Mouse (Mus musculus) kidney, postnatal 14 days (tissue): ENCODE measurements around the gene Rarres1.

Experiments
- DNase-seq: peaks from one replicate; pipeline ENCODE4 v3.0.0; 2022; ENCODE audit warnings: mixed read lengths

The Rarres1 gene

DNA sequence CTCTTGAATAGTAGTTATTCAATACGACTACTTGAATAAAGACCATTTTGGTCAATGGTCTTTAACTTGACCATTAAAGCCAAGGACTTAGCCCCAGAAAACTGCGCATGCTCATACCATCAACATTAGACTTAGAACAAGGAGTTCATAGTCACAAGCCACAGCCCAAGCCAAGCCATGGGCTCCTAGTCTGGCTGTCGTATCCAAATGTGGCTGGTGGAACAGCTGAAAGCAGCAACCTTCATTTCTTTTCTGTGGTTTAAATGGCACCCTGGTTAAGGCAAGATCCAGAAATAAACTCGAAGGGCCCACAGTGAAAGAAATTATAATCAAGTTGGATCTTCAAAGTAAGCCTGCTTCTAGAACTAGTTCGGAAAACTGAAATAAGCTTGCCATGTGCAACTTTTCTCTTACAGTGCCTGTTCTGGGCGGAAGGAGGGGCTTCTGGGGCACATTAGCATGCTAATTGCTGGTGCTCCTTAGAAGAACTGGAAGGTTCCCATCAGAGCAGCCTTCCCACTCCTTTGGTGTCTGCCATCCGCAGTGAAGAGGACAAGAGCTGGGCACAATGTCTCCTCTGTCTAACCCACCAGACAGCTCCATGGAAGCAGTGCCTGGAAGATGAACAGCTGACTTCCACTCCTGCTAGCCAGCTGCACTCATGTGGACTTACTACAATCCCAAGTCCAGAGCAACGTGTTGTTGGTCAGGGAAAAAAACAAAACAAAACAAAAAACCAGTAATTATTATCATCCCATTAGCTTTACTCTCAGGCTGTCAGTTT lies 23.0 kb downstream of the Rarres1 start:
- DNase-seq: no peak

GRCm38 (mm10) chr3:67490156-67490555 lies 25.2 kb downstream of the Rarres1 start:
- no peak for DNase-seq

DNA sequence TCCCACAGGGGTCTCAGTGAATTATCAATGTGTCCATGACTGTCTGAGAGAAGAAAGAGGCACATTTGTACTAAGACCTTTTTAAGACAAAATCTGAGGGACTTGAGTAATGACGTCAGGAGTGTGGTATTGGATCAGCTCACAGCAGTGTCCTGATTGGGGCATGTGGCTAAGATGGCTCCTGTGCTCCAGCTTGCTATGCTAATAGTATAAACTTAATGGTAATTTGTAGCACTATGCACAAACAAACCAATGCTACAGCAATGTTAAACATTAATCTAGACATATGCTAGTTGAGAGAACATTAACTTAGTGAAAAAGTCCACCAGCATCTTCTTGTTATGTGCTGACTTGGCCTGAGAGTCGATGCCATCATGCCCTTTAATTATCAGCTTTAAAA lies 30.1 kb downstream of the Rarres1 start:
- DNase-seq: no peak

- no peak for DNase-seq
These were observed 32.9 kb downstream of the Rarres1 start for GRCm38 (mm10) chr3:67482400-67482799.

GRCm38 (mm10) chr3:67479806-67480205 lies 35.5 kb downstream of the Rarres1 start:
- no peak for DNase-seq

DNA sequence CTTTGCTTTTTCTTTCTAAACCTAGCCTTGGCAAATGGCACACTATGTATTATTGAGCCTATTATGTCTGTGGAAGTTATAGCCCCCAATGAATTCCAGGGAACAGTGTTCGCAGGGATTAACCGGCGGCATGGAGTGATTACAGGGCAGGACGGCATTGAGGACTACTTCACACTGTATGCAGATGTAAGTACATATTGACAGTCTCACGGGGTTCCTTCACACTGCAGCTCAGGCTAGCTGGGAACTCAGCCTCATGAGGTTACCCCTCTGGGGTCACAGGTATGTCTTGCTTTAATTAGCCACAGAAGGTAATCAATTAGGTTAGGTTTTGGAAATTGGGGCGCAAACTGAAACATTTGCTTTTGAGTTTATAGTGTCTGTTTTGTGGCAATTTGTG lies 41.9 kb downstream of the Rarres1 start:
- DNase-seq: no peak

DNA sequence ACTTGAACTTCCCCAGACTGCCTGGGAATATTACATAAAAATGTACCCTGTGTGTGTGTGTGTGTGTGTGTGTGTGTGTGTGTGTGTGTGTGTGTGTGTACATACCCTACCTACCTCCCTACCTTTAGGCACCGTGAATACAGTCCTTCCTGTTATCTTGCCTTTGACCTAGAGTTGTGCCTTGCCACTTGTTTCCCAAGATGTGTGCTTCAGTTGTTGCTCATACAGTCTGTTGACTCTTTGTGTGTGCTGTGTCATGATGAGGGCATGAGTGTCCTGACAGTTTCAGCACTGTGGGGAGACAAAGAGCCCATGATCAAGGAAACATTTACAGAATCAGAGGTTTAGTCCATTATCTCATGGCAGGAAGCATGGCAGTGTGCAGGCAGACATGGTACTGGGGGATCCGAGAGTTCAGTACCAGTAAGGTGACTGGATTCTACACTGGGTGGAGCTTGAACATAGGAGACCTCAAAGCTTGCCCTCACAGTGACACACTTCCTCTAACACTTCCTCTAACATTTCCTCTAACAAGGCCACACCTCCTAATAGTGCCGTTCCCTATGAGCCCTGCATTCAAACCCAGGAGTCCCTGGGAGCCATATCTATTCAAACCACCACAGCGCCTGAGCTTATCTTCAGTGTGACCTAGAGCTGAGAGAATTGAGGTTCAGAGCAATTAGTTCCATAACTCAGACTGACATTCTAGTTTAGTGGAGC lies 43.8 kb downstream of the Rarres1 start:
- no peak for DNase-seq

GRCm38 (mm10) chr3:67467281-67467680 lies 48.0 kb downstream of the Rarres1 start:
- DNase-seq: no peak

DNA sequence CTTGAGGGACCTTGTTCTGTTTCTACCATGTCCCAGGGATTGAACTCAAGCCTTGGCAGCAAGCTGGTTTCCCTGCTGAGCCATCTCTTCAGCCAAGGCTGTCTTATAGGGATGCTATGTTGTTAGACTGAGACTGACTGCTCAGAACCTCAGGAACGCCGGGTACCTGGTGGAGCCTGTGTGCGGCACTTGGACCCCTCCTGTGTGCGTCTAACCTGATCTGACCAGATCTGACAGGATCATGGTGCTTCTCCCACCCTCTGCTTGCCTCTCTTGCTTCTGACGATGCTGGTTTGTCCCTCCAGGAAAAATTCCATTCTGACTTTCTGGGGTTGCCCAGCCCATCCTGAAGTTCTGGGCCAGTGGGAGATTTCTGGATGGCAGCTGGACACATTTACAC lies 48.7 kb downstream of the Rarres1 start:
- no peak for DNase-seq

- peak; percentile 85 for DNase-seq
These were observed 51.6 kb downstream of the Rarres1 start, which contains the start of gene Lxn for GRCm38 (mm10) chr3:67463450-67464372. Gene Lxn, minus strand, starts transcription at chr3:67463926.

- DNase-seq: no peak
These were observed 52.3 kb downstream of the Rarres1 start for GRCm38 (mm10) chr3:67463001-67463400.

DNA sequence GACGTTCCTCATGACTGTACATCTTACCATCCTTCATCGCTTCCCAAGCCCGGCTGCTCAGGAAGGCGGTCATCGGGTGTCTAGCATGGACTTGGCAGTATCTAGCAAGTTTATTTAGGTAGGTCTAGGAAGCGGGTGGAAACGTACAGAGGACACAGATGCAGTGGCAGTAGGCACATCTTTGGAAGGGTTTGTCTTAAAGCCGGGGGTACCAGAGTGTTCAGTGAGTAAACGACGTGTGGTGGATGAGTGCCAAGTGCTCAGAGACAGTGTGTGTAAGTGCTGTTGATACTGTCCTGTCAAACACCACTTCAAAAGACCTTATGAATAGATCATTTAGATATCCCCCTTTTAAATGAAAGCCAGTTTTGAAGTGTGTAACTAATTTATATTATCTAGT lies 52.7 kb downstream of the Rarres1 start:
- DNase-seq: no peak

- no peak for DNase-seq
These were observed 53.3 kb downstream of the Rarres1 start for GRCm38 (mm10) chr3:67462015-67462414.

GRCm38 (mm10) chr3:67459881-67460280 lies 55.4 kb downstream of the Rarres1 start:
- DNase-seq: no peak

- DNase-seq: peak; percentile 49
These were observed 64.6 kb downstream of the Rarres1 start for GRCm38 (mm10) chr3:67450601-67451210.

DNA sequence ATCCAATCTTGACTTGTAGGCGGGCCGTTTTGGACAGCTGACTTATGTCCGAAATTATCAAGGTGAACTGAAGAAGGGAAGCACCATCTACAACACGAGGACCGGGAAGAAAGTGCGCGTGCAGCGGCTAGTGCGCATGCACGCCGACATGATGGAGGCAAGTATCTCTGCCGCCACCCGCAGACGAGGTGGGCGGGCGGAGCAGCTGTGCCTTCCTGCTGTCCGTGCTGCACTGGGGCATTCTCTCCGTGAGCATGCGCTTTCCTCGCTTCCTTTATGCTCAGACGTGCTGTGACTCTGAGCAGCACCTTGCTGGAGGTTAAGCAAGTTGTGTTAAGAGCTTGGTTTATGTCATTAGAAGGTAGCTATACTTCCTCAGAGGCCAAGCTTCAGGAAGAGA lies 65.7 kb downstream of the Rarres1 start:
- peak; percentile 38 for DNase-seq

GRCm38 (mm10) chr3:67447143-67447542 lies 68.2 kb downstream of the Rarres1 start:
- DNase-seq: no peak

DNA sequence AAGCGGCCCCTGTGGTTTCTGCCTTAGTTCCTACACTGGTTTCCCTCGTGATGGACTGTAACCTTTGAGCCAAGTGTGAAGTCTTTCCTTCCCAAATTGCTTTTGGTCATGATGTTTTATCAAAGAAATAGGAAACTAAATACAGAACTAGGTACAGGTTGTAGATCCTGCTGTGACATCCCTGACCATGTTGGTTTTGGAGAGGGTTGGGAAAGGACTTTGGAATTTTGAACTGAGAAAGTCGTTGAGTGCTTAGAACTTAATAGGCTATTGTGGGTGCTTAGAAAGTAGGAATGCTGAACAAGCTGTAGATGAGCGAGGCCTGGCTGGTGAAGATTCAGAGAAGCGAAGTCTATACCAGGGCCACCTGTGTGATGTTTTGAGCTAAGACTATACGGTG lies 81.3 kb downstream of the Rarres1 start:
- no peak for DNase-seq

GRCm38 (mm10) chr3:67429999-67430380 lies 85.3 kb downstream of the Rarres1 start, which contains the start of gene Gfm1:
Gene Gfm1, plus strand, starts transcription at chr3:67430096.
- DNase-seq: peak; percentile 92

- DNase-seq: no peak
These were observed 85.9 kb downstream of the Rarres1 start for GRCm38 (mm10) chr3:67429338-67429998.
